Mouse (Mus musculus) kidney, embryonic 14.5 days (tissue): ENCODE measurements around the gene Gm26992. TPM values are rescaled to one million over a fixed set of nuclear protein-coding genes. Genes with fewer than 3 reads are reported as not detected.

Source experiments
- ATAC-seq: fragments of 200-750 bp; cut with Nextera tagmentation; 2 replicates; pipeline ENCODE4 v1.8.0; 2017; ENCODE audit warnings: moderate number of reproducible peaks, mild to moderate bottlenecking, moderate TSS enrichment, moderate library complexity; ENCODE audit not compliant: low FRiP score, low TSS enrichment
- H3K27ac ChIP-seq: fragments of 300-500 bp; sonication (generic); 2 replicates; pipeline ENCODE4 v1.5.1; 2014; ENCODE audit warnings: low read depth, mild to moderate bottlenecking, low read length, moderate library complexity, mixed read lengths
- H3K27me3 ChIP-seq: fragments of 300-500 bp; sonication (generic); 2 replicates; pipeline ENCODE4 v1.6.1; 2014; ENCODE audit warnings: mild to moderate bottlenecking, low read length; ENCODE audit not compliant: control insufficient read depth, insufficient read depth
- H3K36me3 ChIP-seq: fragments of 300-500 bp; sonication (generic); 2 replicates; pipeline ENCODE4 v1.6.1; 2014; ENCODE audit warnings: low read length, mixed read lengths; ENCODE audit not compliant: control insufficient read depth, insufficient read depth
- H3K4me1 ChIP-seq: fragments of 300-500 bp; sonication (generic); 2 replicates; pipeline ENCODE4 v1.6.1; 2014; ENCODE audit warnings: low read length, mixed read lengths; ENCODE audit not compliant: control insufficient read depth, insufficient read depth
- H3K4me2 ChIP-seq: fragments of 300-500 bp; sonication (generic); replicated peaks from 2 replicates; pipeline ENCODE4 v1.6.1; 2014; ENCODE audit warnings: low read depth, mild to moderate bottlenecking, low read length
- H3K4me3 ChIP-seq: fragments of 300-500 bp; sonication (generic); 2 replicates; pipeline ENCODE4 v1.5.1; 2014; ENCODE audit warnings: mild to moderate bottlenecking, low read length
- H3K9ac ChIP-seq: fragments of 300-500 bp; sonication (generic); 2 replicates; pipeline ENCODE4 v1.6.1; 2014; ENCODE audit warnings: low read depth, mild to moderate bottlenecking, low read length, moderate library complexity
- H3K9me3 ChIP-seq: fragments of 300-500 bp; sonication (generic); 2 replicates; pipeline ENCODE4 v1.6.1; 2016; ENCODE audit warnings: low read length; ENCODE audit not compliant: control insufficient read depth
- WGBS: fragments of 180-500 bp; shearing (Covaris S2); extraction: QIAGEN DNeasy Blood & Tissue Kit; methylation state at CpG from one replicate; pipeline ENCODE4 v1.1.7; 2014; 5-methylcytosine and 5-hydroxymethylcytosine counted together
- polyA plus RNA-seq: library from polyadenylated mRNA; unstranded; fragments of >200 nt; fragmentation: Nextera tagmentation; extraction: Ambion mirVana; gene quantifications from 2 replicates; pipeline ENCODE4 v1.2.1, GENCODE M21; 2014

The Gm26992 gene
- polyA plus RNA-seq, 1 experiment from 2014 or later = not detected

DNA sequence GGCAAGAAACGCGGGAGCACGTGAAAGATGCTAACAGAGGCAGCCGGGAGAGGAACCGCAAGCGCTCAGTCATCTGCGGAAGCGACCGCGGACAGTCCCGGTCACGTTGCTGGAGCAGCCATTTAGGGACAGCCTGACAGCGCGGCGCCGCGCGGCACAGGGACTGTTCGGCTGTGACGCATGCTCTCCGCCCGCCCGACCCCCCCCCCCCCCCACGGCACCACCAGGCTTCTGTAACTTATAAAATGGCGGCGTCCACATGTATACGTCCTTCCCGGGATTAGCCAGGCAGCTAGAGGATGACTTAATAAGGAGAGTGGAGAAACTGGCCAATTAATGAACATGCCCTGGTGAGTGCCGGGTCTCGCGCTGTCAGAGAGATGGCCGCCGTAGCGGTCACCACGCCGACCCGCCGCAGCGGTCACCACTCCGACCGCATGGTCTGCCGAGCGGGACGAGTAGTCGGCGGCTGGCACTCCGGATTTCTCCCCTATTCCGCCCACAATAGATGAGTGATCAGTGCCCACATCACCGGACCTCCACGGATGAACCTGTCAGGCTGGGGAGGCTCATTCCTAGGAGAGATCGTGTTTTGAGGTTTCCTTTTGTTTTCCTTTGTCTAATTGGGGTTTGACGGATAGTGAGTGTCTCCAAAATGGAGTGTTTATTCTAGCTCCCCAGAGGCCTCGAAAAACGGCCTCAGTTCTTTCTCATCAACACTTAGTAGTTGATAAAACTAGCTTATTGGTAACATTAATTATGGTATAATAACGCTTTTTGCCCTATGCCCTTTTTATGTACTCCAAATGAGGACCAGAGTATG, 71.8 kb downstream of the Gm26992 start:
- peak overlapping the region; percentile 69 for H3K9ac ChIP-seq
- H3K4me2 ChIP-seq = peak overlapping the region; percentile 44
- no peaks in the 10 kb centered on the region for H3K27me3 ChIP-seq
- no peaks in the 10 kb centered on the region for H3K9me3 ChIP-seq
- H3K4me1 ChIP-seq = 0 out of 2 replicates have a peak, but pooled peaks cover 4% of the 10 kb centered on the region
- ATAC-seq = peak; percentile 97
- peaks cover 2% of the 10 kb centered on the region; the same call in 1 of the 2 replicates for H3K36me3 ChIP-seq
- WGBS = under 1% methylated on average over 52 of the region's 55 CpGs
- peak overlapping the region; percentile 54 for H3K4me3 ChIP-seq
- H3K27ac ChIP-seq = peak overlapping the region; percentile 89

DNA sequence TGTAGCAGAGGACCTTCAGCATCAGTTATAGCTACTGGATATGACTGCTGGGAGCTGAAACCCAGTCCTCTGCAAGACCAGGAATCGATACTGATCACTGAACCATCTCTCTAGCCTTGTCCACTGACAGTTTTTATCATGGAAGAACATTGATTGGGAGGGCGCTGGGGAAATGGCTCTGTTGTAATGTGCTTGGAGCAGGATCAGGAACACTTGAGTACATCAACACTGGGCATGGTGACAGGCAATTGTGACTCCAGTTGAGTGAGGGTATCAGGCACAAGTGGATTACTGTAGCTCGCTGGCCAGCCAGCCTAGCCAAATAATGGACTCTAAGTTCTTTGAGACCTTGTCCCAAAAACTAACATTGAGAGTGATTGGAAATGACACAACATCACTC, 77.6 kb downstream of the Gm26992 start:
- no peak overlapping the region for H3K27ac ChIP-seq

DNA sequence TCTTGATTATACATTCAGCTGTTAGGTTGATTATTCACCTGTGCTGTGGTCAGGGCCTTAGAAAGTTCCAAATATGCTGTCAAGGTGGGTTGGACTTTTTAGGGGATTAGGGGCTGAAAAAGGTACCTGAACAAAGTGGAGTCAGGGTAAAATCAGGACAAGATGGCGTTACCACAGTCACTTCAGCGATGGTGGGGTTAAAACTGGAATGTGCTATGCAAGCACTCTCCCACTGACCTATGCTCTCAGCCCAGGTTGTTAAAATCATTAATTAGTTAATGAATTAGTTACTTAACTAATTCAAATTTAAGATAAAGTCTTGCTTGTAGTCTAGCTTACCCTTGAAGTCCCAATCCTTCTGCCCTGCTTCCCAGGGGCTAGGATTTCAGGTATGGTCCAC, 78.3 kb downstream of the Gm26992 start:
- no peak overlapping the region for H3K4me3 ChIP-seq
- peaks cover 15% of the 10 kb centered on the region for H3K36me3 ChIP-seq
- no peak overlapping the region for H3K9ac ChIP-seq
- H3K9me3 ChIP-seq = no peaks in the 10 kb centered on the region
- WGBS = 92% methylated on average over 2 of the region's 2 CpGs
- no peaks in the 10 kb centered on the region for H3K27me3 ChIP-seq
- no peak for ATAC-seq
- H3K27ac ChIP-seq = no peak overlapping the region
- no peaks in the 10 kb centered on the region for H3K4me1 ChIP-seq
- no peak overlapping the region for H3K4me2 ChIP-seq

More for the DNA sequence above, 77.6 kb downstream of the Gm26992 start:
- no peak overlapping the region for H3K4me3 ChIP-seq
- H3K9ac ChIP-seq = no peak overlapping the region
- peaks cover 15% of the 10 kb centered on the region for H3K36me3 ChIP-seq
- H3K27me3 ChIP-seq = no peaks in the 10 kb centered on the region
- no peak for ATAC-seq
- H3K4me2 ChIP-seq = no peak overlapping the region
- H3K9me3 ChIP-seq = no peaks in the 10 kb centered on the region
- WGBS = 93% methylated on average over 3 of the region's 3 CpGs
- H3K4me1 ChIP-seq = no peaks in the 10 kb centered on the region

DNA sequence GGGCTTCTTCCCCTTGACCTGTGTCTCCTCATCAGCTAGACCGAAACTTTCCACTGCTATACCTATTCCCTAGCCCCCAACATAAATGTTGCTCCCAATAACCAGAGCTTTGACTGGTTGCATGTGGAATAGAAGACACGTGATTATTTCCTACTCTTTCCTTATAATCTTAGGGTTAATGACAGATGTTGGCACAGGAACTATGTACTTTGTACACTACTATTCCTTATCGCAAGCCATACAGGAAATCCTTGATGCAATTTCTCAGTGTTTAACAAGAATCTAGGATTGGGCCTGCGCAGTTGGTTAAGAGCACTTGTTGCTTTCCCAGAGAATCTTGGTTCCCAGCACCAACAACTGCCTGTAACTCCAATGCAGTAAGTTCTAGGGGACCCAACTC, 86.4 kb downstream of the Gm26992 start:
- Histone ChIP-seq H3K4me2 (no peak overlapping the region), H3K27ac (no peak overlapping the region), H3K36me3 (peaks cover 3% of the 10 kb centered on the region; the same call in 1 of the 2 replicates), H3K9me3 (no peaks in the 10 kb centered on the region), H3K4me1 (no peaks in the 10 kb centered on the region), H3K4me3 (no peak overlapping the region), H3K9ac (no peak overlapping the region), H3K27me3 (no peaks in the 10 kb centered on the region)
- 93% methylated on average over 4 of the region's 4 CpGs for WGBS
- ATAC-seq = no peak

DNA sequence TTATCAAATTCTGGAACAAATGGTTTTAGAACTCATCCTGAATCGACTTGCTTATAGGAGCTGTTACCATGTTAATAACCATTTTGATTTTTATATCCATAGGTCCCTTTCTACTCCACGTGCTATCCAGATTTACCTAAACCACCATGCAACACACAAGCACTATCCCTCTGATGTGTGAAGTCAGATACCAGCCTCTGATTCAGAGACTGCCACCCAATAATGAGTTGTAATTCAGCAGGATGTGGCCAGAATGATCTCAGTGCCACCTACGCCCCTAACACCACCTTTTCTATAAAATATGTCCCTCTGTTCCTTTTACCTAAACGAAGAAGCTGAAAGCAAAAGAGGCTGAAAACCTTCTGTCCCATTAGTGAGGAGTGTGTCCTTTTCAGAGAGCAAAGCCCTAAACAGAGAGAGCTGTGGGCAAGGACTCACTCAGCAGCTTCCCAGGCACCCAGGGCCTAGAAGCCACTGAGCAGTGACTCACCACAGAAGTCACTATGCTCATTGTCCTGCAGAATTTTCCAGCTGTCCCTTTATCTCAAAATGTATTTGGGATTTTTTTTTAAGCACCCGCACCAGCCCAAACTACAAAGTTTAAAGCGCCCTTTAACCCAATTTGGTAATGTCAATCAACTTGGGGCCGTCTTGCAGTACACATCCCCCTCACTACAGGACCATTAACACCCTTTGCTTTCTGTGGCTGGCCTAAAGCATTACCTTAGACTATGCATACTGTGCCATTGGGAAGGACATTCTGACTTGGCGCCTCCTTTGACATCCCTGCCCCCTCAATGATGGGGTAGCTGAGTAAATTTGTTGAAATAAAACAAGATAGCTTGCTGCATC, 87.6 kb downstream of the Gm26992 start:
- Histone ChIP-seq H3K36me3 (peaks cover 3% of the 10 kb centered on the region; the same call in 1 of the 2 replicates), H3K4me1 (no peaks in the 10 kb centered on the region), H3K9me3 (no peaks in the 10 kb centered on the region), H3K4me2 (no peak overlapping the region), H3K9ac (no peak overlapping the region), H3K27me3 (no peaks in the 10 kb centered on the region), H3K27ac (no peak overlapping the region), H3K4me3 (no peak overlapping the region)
- ATAC-seq = no peak
- whole genome bisulfite sequencing = 68% methylated on average over 8 of the region's 8 CpGs

DNA sequence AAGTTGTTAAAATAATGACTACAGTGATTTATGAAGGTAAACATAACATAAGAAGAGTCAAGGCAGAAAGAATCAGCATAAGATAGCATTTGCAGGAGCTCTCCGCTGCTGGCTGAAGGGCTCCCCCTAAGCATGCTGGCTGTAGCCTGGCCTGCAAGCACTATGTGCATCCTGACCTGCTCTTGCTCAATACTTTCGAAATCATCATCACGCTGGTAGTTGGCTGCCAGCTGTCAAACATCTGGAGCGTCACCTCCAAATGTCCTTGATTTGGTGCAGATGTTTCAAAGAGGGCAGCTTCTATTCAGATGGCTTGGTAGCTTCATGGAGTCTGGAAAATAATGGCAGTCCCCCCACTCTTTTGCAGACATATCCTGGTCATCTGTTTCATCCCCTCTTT, 93.0 kb downstream of the Gm26992 start:
- no peak for ATAC-seq
- Histone ChIP-seq H3K4me3 (no peak overlapping the region), H3K27me3 (no peaks in the 10 kb centered on the region), H3K9ac (no peak overlapping the region), H3K4me1 (no peaks in the 10 kb centered on the region), H3K4me2 (no peak overlapping the region), H3K9me3 (no peaks in the 10 kb centered on the region), H3K27ac (no peak overlapping the region), H3K36me3 (no peaks in the 10 kb centered on the region)
- WGBS = 69% methylated on average over 4 of the region's 4 CpGs

DNA sequence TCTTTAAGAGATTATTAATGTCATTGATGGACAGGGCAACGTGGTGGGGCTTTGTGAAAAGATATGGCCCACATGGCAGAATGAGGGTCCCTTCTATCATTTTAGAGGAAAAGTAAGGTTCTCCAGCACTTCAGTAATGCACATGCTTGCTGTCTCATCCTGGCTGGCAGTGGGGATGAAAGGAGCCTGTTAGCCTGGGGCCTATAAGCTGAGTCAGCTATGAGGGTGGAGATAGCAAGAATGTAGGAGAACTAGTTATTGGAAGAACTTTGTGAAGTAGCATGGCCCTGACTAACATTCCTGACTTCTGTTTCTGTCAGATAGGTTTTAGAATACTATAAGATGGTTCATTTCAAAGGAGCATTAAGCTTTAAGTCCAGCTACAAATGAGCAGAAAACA, 93.5 kb downstream of the Gm26992 start:
- H3K27me3 ChIP-seq = no peaks in the 10 kb centered on the region
- no peak overlapping the region for H3K9ac ChIP-seq
- no peaks in the 10 kb centered on the region for H3K36me3 ChIP-seq
- H3K27ac ChIP-seq = no peak overlapping the region
- no peak for ATAC-seq
- no peaks in the 10 kb centered on the region for H3K9me3 ChIP-seq
- WGBS = 76% methylated on average over 1 of the region's 1 CpGs
- H3K4me2 ChIP-seq = no peak overlapping the region
- no peak overlapping the region for H3K4me3 ChIP-seq
- H3K4me1 ChIP-seq = no peaks in the 10 kb centered on the region

DNA sequence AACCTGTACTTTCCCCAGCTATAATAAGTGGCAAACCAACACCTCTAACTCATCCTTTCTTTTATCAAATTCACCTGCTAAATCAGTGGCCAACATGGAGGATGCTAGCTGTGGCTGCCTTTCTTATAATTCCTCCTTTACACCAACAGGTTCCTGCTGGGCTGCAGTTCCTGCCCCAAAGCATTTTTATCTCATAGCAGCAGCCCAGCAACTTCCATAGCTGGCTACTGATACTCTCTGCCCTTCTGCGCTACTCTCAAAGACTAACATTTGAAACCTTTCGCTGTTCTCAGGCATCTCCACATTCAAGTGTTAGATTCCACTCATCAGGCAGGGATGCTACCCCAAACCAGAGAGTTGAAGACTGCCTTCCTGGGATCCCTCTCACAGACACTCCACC, 97.0 kb downstream of the Gm26992 start:
- Histone ChIP-seq H3K27me3 (no peaks in the 10 kb centered on the region), H3K9ac (no peak overlapping the region), H3K4me1 (no peaks in the 10 kb centered on the region), H3K4me2 (no peak overlapping the region), H3K27ac (no peak overlapping the region), H3K36me3 (no peaks in the 10 kb centered on the region), H3K4me3 (no peak overlapping the region), H3K9me3 (no peaks in the 10 kb centered on the region)
- WGBS = 96% methylated on average over 2 of the region's 2 CpGs
- no peak for ATAC-seq

DNA sequence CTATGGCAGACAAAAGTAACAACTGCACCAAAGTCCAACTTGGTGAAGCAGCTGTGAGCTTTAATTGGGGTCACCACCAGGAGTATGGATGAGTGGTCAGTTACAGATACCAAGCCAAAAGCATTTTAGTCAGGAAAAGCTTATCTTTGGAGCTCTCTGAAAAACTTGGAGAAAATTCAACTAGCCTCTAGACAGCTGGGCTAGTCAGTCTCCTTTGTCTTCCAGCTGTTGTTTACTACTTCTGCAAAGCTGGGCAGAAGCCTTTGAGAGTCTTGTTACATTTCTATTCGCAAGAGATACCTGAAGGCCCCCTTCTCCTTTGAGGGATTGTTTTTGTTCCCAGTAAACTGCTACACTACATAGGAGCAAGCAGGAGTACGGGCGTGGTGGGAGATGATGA, 97.7 kb downstream of the Gm26992 start:
- Histone ChIP-seq H3K9ac (no peak overlapping the region), H3K36me3 (no peaks in the 10 kb centered on the region), H3K27ac (no peak overlapping the region), H3K4me3 (no peak overlapping the region), H3K9me3 (no peaks in the 10 kb centered on the region), H3K27me3 (no peaks in the 10 kb centered on the region), H3K4me1 (no peaks in the 10 kb centered on the region), H3K4me2 (no peak overlapping the region)
- WGBS = 80% methylated on average over 3 of the region's 3 CpGs
- no peak for ATAC-seq
